Mouse (Mus musculus) liver, adult 2 months (tissue): ENCODE results near the gene Mmp8. TPM values are rescaled to one million over a fixed set of nuclear protein-coding genes. Genes with fewer than 3 reads are reported as not detected.
A peak's percentile ranks its signal among the peaks of the same experiment; 100 is the strongest.

Source experiments
- DNase-seq: peaks from one replicate; pipeline ENCODE4 v3.0.0-alpha.2; 2011; ENCODE audit warnings: low read depth, low spot score; ENCODE audit errors: extremely low read depth
- H3K27ac ChIP-seq: fragments of 200-500 bp; replicated peaks from 2 replicates; pipeline ENCODE4 v1.5.1; 2012; ENCODE audit warnings: low read depth, mild to moderate bottlenecking, control low read depth, inconsistent platforms, low read length; ENCODE audit not compliant: insufficient read depth
- H3K27me3 ChIP-seq: fragments of 200-500 bp; 2 replicates; pipeline ENCODE4 v1.6.1; 2012; ENCODE audit warnings: mild to moderate bottlenecking, moderate library complexity, low read length, inconsistent platforms; ENCODE audit not compliant: control insufficient read depth, insufficient read depth
- H3K36me3 ChIP-seq: fragments of 200-500 bp; 2 replicates; pipeline ENCODE4 v1.6.1; 2012; ENCODE audit warnings: low read length, inconsistent platforms; ENCODE audit not compliant: control insufficient read depth, insufficient read depth
- H3K4me1 ChIP-seq: fragments of 200-500 bp; 2 replicates; pipeline ENCODE4 v1.6.1; 2011; ENCODE audit warnings: low read length; ENCODE audit not compliant: control insufficient read depth, insufficient read depth
- H3K4me3 ChIP-seq: fragments of 200-500 bp; 2 replicates; pipeline ENCODE4 v1.5.1; 2011; ENCODE audit warnings: low read depth, mild to moderate bottlenecking, control low read depth, low read length, moderate library complexity; ENCODE audit not compliant: insufficient read depth
- H3K79me2 ChIP-seq: fragments of 200-500 bp; 2 replicates; pipeline ENCODE4 v1.6.1; 2012; ENCODE audit warnings: inconsistent platforms, mild to moderate bottlenecking, low read length, moderate library complexity; ENCODE audit not compliant: control insufficient read depth, insufficient read depth
- H3K9ac ChIP-seq: fragments of 200-500 bp; 2 replicates; pipeline ENCODE4 v1.6.1; 2012; ENCODE audit warnings: low read depth, mild to moderate bottlenecking, control low read depth, inconsistent platforms, low read length
- CTCF ChIP-seq: fragments of 200-500 bp; IDR thresholded peaks from 2 replicates; pipeline ENCODE4 v1.5.1; 2011; ENCODE audit warnings: low read depth, low read length, control low read depth
- POLR2A ChIP-seq: fragments of 200-500 bp; IDR thresholded peaks from 2 replicates; pipeline ENCODE4 v1.6.1; 2011; ENCODE audit warnings: low read length, control low read depth; ENCODE audit not compliant: insufficient read depth; ENCODE audit errors: extremely low read depth
- WGBS: fragments of 180-500 bp; shearing (Covaris S2); methylation state at CpG from one replicate; pipeline ENCODE4 v1.1.7; 2018; 5-methylcytosine and 5-hydroxymethylcytosine counted together
- polyA plus RNA-seq: library from polyadenylated mRNA; depleted of rRNA; stranded (reverse); fragments of >200 nt; gene quantifications from 2 replicates; pipeline ENCODE4 v1.2.3, GENCODE M21; 2012
- total RNA-seq: library from RNA; depleted of rRNA; stranded (reverse); fragments of >200 nt; gene quantifications from 2 replicates; pipeline ENCODE4 v1.2.3, GENCODE M21; 2014

The Mmp8 gene
- total and polyA plus RNA-seq, 2 experiments, result under 0.01 to 0.09 TPM

DNA sequence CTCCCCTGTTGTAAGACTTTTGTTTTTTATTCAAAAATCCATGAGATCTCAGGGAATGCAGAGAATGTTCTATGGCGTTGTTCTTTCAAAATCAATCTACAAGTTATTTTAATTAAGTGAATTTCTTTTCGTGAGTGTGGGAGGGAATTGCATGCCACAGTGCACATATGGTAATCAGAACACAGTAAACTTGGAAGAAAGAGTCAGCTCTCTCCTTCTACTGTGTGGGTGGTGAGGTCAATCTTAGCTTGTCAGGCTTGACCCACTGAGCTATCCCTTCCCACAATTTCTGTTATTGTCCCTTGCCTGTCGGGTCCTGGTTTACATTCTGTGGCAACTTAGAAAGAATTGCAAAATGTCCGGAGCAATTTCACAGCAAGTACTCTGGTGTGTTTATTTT is 1.8 kb downstream of the Mmp8 start:
- TF ChIP-seq POLR2A (no peak), CTCF (no peak)
- Histone ChIP-seq H3K4me1 (no peaks in the 10 kb centered on the region), H3K79me2 (no peaks in the 10 kb centered on the region), H3K4me3 (no peak overlapping the region), H3K27ac (no peak overlapping the region), H3K36me3 (no peaks in the 10 kb centered on the region), H3K27me3 (no peaks in the 10 kb centered on the region), H3K9ac (no peak overlapping the region)
- DNase-seq, result no peak
- 68% methylated on average over 4 of the region's 4 CpGs for WGBS

DNA sequence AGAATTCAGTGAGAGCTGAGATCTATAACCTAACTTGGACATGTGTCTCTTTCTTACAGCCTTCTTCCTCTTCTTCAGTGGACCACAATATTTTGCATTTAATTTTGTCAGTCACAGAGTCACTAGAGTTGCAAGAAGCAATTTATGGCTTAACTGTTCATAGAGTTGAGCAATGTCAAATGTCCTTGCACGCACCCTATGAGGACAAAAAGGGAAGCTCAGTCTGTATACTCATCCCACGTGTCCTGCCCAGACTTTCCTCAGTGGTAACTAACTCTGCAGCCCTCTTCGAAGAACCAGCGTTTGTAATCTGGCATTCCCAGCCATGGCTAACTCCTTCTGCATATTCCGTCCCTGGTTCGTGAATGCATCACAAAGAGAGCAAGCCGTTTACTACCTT is 9.1 kb downstream of the Mmp8 start:
- Histone ChIP-seq H3K4me3 (no peak overlapping the region), H3K4me1 (no peaks in the 10 kb centered on the region), H3K79me2 (no peaks in the 10 kb centered on the region), H3K27ac (no peak overlapping the region), H3K9ac (no peak overlapping the region), H3K36me3 (no peaks in the 10 kb centered on the region), H3K27me3 (no peaks in the 10 kb centered on the region)
- 62% methylated on average over 7 of the region's 7 CpGs for WGBS
- DNase-seq, result peak; percentile 41
- no peak for TF ChIP-seq POLR2A
- TF ChIP-seq CTCF, result no peak

DNA sequence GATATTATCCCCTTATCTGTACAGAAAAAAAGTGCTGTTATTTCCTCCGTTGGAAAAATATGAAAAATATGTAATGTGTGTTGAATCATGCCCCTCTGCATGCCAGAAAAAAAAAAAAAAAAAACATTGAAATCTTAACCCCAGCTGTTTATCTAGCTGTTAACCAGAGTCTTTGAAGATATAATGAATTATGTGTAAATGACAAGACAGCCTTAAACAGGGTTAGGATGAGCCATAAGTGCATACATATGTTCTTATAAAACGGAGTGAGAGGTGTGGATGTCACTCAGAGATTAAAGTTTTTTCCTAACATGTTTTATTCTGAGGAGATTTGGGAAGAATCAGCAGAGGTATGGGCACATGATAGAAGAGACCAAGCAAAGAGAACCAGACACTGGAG is 9.7 kb downstream of the Mmp8 start:
- WGBS, result 66% methylated on average over 2 of the region's 2 CpGs
- no peaks in the 10 kb centered on the region for H3K36me3 ChIP-seq
- no peak overlapping the region for H3K4me3 ChIP-seq

DNA sequence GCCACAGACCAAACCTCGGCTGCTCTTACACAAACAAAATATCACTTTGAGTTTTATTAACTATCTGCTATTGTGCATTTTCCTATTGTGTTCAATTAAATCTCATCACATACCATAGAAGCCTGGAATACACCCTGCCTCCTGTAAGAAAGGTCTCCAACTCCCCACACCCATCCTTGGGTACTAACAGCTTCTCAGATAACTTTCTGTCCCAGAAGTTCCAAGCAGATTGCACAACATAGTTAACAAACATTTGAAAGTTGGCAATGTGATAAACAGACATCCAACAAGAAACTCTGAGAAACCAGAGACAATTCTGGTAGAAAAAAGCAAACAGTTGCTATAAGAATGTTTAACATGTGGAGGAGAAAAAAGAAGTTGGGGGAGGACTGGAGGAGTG is 12.2 kb downstream of the Mmp8 start:
- no peak overlapping the region for H3K4me3 ChIP-seq
- DNase-seq, result no peak
- TF ChIP-seq POLR2A (no peak), CTCF (no peak)
- H3K27me3 ChIP-seq, result no peaks in the 10 kb centered on the region
- no peak overlapping the region for H3K9ac ChIP-seq
- no peaks in the 10 kb centered on the region for H3K4me1 ChIP-seq
- H3K36me3 ChIP-seq, result no peaks in the 10 kb centered on the region
- H3K79me2 ChIP-seq, result no peaks in the 10 kb centered on the region
- H3K27ac ChIP-seq, result no peak overlapping the region
- 84% methylated on average over 1 of the region's 1 CpGs for WGBS

More for the DNA sequence above, 9.7 kb downstream of the Mmp8 start:
- Histone ChIP-seq H3K27ac (no peak overlapping the region), H3K27me3 (no peaks in the 10 kb centered on the region), H3K9ac (no peak overlapping the region), H3K4me1 (no peaks in the 10 kb centered on the region), H3K79me2 (no peaks in the 10 kb centered on the region)
- no peak for DNase-seq
- TF ChIP-seq POLR2A (no peak), CTCF (no peak)

DNA sequence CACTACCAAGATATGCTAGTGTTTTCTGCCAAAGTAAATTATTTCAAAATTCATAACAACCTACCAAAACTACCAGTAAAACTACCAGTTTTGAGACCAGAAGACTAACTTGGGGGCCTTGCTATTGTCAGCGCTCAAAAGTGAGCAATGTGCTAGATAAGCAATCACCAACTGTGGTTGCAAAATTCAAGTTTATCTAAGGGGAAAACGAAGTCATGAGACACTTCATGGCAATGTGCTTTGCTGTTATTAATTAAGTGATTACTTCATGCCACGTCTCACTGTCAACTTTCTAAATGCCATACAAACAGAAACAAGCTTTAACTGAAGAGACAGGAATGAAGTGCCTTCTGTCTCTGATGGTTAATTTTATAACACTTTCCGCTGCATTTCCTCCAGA is 12.9 kb downstream of the Mmp8 start, which contains the start of gene Mmp27:
TSS of gene Mmp27 (plus strand) at position 235 of the 400 bp plus-strand sequence.
- Histone ChIP-seq H3K4me3 (no peak within 1 kb of the TSS), H3K9ac (no peak within 1 kb of the TSS), H3K27me3 (no peaks in the 10 kb centered on the region), H3K27ac (no peak within 1 kb of the TSS), H3K36me3 (no peaks in the 10 kb centered on the region), H3K4me1 (no peaks in the 10 kb centered on the region), H3K79me2 (no peaks in the 10 kb centered on the region)
- WGBS, result 58% methylated on average over 4 of the region's 4 CpGs
- DNase-seq, result peak; percentile 26
- TF ChIP-seq POLR2A, result no peak
- no peak for TF ChIP-seq CTCF

DNA sequence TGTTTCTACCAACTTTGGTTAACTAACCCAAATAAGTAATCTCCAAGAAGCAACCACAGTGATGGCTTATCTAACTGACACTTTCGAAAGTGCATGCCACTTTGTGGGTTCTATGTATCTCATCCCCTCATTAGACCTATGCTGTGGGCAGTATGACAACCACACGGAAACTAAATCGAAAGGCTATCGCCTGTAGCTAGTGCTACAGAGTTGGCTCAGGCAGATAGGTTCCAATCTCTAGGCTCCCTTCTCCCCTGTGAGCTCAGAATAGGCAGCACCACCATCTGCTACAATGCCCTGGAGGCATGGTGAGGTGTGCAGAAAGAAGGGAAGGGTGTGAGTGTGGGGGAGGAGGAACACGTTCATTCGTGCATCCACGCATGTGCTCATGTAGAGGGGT is 13.9 kb downstream of the Mmp8 start:
- TF ChIP-seq POLR2A (no peak), CTCF (no peak)
- H3K4me1 ChIP-seq, result no peaks in the 10 kb centered on the region
- no peak overlapping the region for H3K4me3 ChIP-seq
- H3K36me3 ChIP-seq, result no peaks in the 10 kb centered on the region
- H3K27me3 ChIP-seq, result no peaks in the 10 kb centered on the region
- H3K27ac ChIP-seq, result no peak overlapping the region
- no peak overlapping the region for H3K9ac ChIP-seq
- no peaks in the 10 kb centered on the region for H3K79me2 ChIP-seq
- 90% methylated on average over 7 of the region's 7 CpGs for WGBS
- DNase-seq, result no peak
